Mouse (Mus musculus): ENCODE results near the gene Nrl.

DNA sequence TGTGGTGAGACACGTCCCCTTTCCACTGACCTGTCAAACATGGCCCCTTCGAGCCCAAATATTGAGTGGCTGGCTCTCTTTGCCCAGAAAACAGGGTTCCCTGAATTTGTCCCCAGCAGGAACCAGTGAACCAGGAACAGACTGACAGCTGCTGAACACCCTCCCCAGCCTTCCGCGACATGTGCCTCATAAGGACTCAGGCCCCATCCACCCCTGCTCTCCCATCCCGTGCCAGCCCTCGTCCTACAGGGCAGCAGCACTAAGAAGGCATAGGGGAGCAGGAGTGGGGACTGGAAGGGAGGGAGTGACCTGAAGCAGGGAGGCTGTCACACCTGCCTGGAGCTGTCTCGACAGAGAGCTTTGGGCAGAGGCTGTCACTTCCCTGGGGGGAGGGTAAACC lies 17.0 kb downstream of the Nrl start:
- TF ChIP-seq CTCF (IDR thresholded peaks at IDR 0.05; ENCODE audit: insufficient read depth, low read length) (no peak), POLR2A (IDR thresholded peaks at IDR 0.05; ENCODE audit: borderline replicate concordance, extremely low read depth, low read depth, low read length) (no peak)
